Mouse (Mus musculus) spleen, adult 18-20 months (tissue): ENCODE measurements around the gene Cep112.

Source experiments
- DNase-seq, 2 experiments: peaks; one replicate each; pipeline ENCODE4 v3.0.0; 2022; ENCODE audit warnings: mixed read lengths in 2 of 2

The Cep112 gene

GRCm38 (mm10) chr11:108885276-108885896, 460.4 kb downstream of the Cep112 start:
- DNase-seq: no peak

- DNase-seq: no peak
These were observed 461.1 kb downstream of the Cep112 start for GRCm38 (mm10) chr11:108886060-108886459.

GRCm38 (mm10) chr11:108889121-108889520, 464.1 kb downstream of the Cep112 start:
- no peak for DNase-seq

GRCm38 (mm10) chr11:108890544-108890943, 465.6 kb downstream of the Cep112 start:
- DNase-seq: no peak

- no peak for DNase-seq
These were observed 466.3 kb downstream of the Cep112 start for GRCm38 (mm10) chr11:108891111-108891870.

GRCm38 (mm10) chr11:108891871-108892380, 466.9 kb downstream of the Cep112 start:
- DNase-seq: no peak

GRCm38 (mm10) chr11:108892406-108892805, 467.4 kb downstream of the Cep112 start:
- DNase-seq: no peak

GRCm38 (mm10) chr11:108893232-108893790, 468.3 kb downstream of the Cep112 start:
- DNase-seq: no peak

GRCm38 (mm10) chr11:108893855-108894510, 469.0 kb downstream of the Cep112 start:
- DNase-seq: no peak

- DNase-seq: no peak
These were observed 472.0 kb downstream of the Cep112 start for GRCm38 (mm10) chr11:108897034-108897433.

GRCm38 (mm10) chr11:108898063-108898462, 473.1 kb downstream of the Cep112 start:
- DNase-seq: no peak

GRCm38 (mm10) chr11:108898483-108898882, 473.5 kb downstream of the Cep112 start:
- no peak for DNase-seq

- no peak for DNase-seq
These were observed 475.9 kb downstream of the Cep112 start for GRCm38 (mm10) chr11:108900718-108901488.

GRCm38 (mm10) chr11:108901670-108902069, 476.7 kb downstream of the Cep112 start:
- no peak for DNase-seq

GRCm38 (mm10) chr11:108902303-108902702, 477.3 kb downstream of the Cep112 start:
- no peak for DNase-seq

- DNase-seq: no peak
These were observed 481.7 kb downstream of the Cep112 start for GRCm38 (mm10) chr11:108906590-108907254.

GRCm38 (mm10) chr11:108909396-108910195, 484.6 kb downstream of the Cep112 start:
- no peak for DNase-seq
